Mouse (Mus musculus): ENCODE measurements around the gene 1700001O22Rik.

1700001O22Rik gene

GRCm38 (mm10) chr2:30816383-30816782 is 12.9 kb upstream of the 1700001O22Rik start:
- no peak for DNase-seq (ENCODE audit: low read depth, low spot score)

GRCm38 (mm10) chr2:30810573-30810972 is 7.1 kb upstream of the 1700001O22Rik start:
- DNase-seq (ENCODE audit: low read depth, low spot score) = no peak

- no peak for DNase-seq (ENCODE audit: low read depth, low spot score)
These were observed 6.0 kb upstream of the 1700001O22Rik start for GRCm38 (mm10) chr2:30809503-30809902.

GRCm38 (mm10) chr2:30808296-30808655 is 4.8 kb upstream of the 1700001O22Rik start:
- DNase-seq (ENCODE audit: low read depth, low spot score) = no peak

- peak; percentile 98 for DNase-seq (ENCODE audit: low read depth, low spot score)
These were observed 4.3 kb upstream of the 1700001O22Rik start, which contains the start of gene Ntmt1 for GRCm38 (mm10) chr2:30807648-30808295. TSS of gene Ntmt1 (plus strand) at chr2:30807826.

- DNase-seq (ENCODE audit: low read depth, low spot score) = no peak
These were observed 3.7 kb upstream of the 1700001O22Rik start for GRCm38 (mm10) chr2:30807147-30807647.

GRCm38 (mm10) chr2:30805983-30806382 is 2.5 kb upstream of the 1700001O22Rik start:
- DNase-seq (ENCODE audit: low read depth, low spot score) = no peak

- DNase-seq (ENCODE audit: low read depth, low spot score) = no peak
These were observed 2.2 kb downstream of the 1700001O22Rik start for GRCm38 (mm10) chr2:30801067-30801852.

GRCm38 (mm10) chr2:30800671-30801066 is 2.8 kb downstream of the 1700001O22Rik start:
- DNase-seq (ENCODE audit: low read depth, low spot score) = no peak

- no peak for DNase-seq (ENCODE audit: low read depth, low spot score)
These were observed 4.0 kb downstream of the 1700001O22Rik start for GRCm38 (mm10) chr2:30799456-30799855.

- DNase-seq (ENCODE audit: low read depth, low spot score) = no peak
These were observed 7.1 kb downstream of the 1700001O22Rik start for GRCm38 (mm10) chr2:30796382-30796781.

- DNase-seq (ENCODE audit: low read depth, low spot score) = no peak
These were observed 7.6 kb downstream of the 1700001O22Rik start for GRCm38 (mm10) chr2:30795889-30796275.

- no peak for DNase-seq (ENCODE audit: low read depth, low spot score)
These were observed 8.1 kb downstream of the 1700001O22Rik start for GRCm38 (mm10) chr2:30795271-30795888.

GRCm38 (mm10) chr2:30794179-30795108 is 9.0 kb downstream of the 1700001O22Rik start:
- peak; percentile 55 for DNase-seq (ENCODE audit: low read depth, low spot score)

- DNase-seq (ENCODE audit: low read depth, low spot score) = no peak
These were observed 11.4 kb downstream of the 1700001O22Rik start for GRCm38 (mm10) chr2:30792061-30792460.

GRCm38 (mm10) chr2:30787466-30787865 is 16.0 kb downstream of the 1700001O22Rik start:
- no peak for DNase-seq (ENCODE audit: low read depth, low spot score)

GRCm38 (mm10) chr2:30784078-30784994 is 19.1 kb downstream of the 1700001O22Rik start:
- DNase-seq (ENCODE audit: low read depth, low spot score) = no peak

GRCm38 (mm10) chr2:30783346-30783745 is 20.1 kb downstream of the 1700001O22Rik start:
- no peak for DNase-seq (ENCODE audit: low read depth, low spot score)

GRCm38 (mm10) chr2:30782312-30783290 is 20.9 kb downstream of the 1700001O22Rik start:
- no peak for DNase-seq (ENCODE audit: low read depth, low spot score)
